Mouse (Mus musculus) erythroblast, embryonic 14.5 days (primary cell): ENCODE measurements around the gene Hes2. TPM values are rescaled to one million over a fixed set of nuclear protein-coding genes. Genes with fewer than 3 reads are reported as not detected.

Experiments
- H3K27me3 ChIP-seq: 2 replicates; pipeline ENCODE4 v1.6.1; 2012; ENCODE audit warnings: inconsistent platforms; ENCODE audit not compliant: control insufficient read depth
- H3K36me3 ChIP-seq: 2 replicates; pipeline ENCODE4 v1.6.1; 2012; ENCODE audit warnings: mild to moderate bottlenecking, inconsistent platforms; ENCODE audit not compliant: control insufficient read depth
- H3K4me1 ChIP-seq: 2 replicates; pipeline ENCODE4 v1.6.1; 2012; ENCODE audit warnings: inconsistent platforms; ENCODE audit not compliant: control insufficient read depth
- H3K4me3 ChIP-seq: replicated peaks from 2 replicates; pipeline ENCODE3; 2012; ENCODE audit warnings: moderate library complexity, mild to moderate bottlenecking, inconsistent platforms
- H3K9me3 ChIP-seq: 2 replicates; pipeline ENCODE4 v1.6.1; 2012; ENCODE audit warnings: low read length, inconsistent platforms, mixed read lengths; ENCODE audit not compliant: control insufficient read depth
- GATA1 ChIP-seq: IDR thresholded peaks from 2 replicates; pipeline ENCODE4 v1.6.1; 2012; ENCODE audit warnings: low read length, inconsistent platforms, mixed read lengths
- TAL1 ChIP-seq: IDR thresholded peaks from 3 replicates; pipeline ENCODE4 v1.6.1; 2012; ENCODE audit warnings: low read length, inconsistent platforms, mixed read lengths
- polyA plus RNA-seq: library from polyadenylated mRNA; stranded (reverse); fragments of >175 nt; gene quantifications from 2 replicates; pipeline ENCODE4 v1.2.3, GENCODE M21; 2012

Gene Hes2
- polyA plus RNA-seq, 1 experiment: not detected

DNA sequence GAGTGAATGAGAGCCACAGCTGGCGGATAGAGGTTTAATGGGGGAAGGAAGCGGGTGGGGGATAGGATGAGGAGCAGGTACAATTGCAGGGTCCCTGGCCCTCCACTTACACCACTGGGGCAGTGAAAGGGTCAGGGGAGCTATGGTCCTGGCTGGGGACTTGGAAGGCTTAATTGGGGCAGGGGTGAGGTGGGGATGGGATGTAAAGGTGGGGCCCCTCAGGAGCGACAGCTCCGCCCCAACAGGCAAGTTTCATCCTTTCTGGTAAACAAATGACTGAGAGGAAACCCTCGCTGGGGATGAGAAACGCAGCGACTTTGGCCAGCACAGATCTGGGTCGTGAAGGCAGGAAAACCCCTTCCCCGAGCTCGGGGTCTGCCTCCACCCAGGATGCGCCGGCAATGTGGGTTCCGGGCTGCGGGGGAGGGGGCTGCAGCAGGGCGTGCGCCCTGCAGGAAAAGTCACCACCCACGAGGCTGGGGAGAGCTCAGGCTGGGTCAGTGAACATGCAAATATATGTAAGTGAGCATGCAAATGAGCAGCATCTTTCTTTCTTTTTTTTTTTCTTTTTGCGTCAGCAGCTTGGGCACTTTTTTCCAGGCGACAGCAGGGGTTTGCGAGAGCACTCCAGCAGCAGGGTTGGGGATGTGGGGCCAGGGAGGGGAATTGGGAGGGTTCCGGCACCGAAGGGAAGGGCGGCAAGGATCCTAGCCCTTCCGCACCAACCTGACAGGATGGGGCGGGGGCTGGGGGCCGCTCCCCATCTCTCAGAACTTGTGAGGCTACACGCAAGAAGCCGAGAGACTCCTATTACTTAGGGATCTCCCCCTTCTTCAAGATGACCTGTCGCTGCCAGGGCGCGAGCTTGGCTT lies 38.1 kb upstream of the Hes2 start:
- no peak for TF ChIP-seq GATA1
- TF ChIP-seq TAL1: no peak
- no peak overlapping the region for H3K4me3 ChIP-seq
- H3K27me3 ChIP-seq: peaks cover 100% of the 10 kb centered on the region

DNA sequence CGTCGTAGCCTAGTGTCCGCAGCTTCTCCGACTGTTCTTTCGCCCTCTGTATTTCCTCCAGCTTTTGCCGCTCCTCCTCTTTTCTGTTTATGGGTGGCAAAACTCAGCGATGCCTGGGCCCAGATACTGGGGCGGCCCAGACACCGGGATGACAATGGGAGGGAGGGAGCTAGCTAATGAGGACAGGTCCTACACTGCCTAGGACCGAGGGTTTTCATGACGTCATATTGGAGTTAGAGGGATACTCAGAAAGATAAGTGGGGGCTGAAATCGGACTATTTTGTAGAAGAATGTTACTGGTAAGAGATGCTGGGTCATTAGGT lies 37.5 kb upstream of the Hes2 start:
- no peak overlapping the region for H3K4me3 ChIP-seq
- peaks cover 19% of the 10 kb centered on the region for H3K4me1 ChIP-seq
- no peaks in the 10 kb centered on the region for H3K36me3 ChIP-seq
- TF ChIP-seq TAL1 (no peak), GATA1 (no peak)
- peaks cover 10% of the 10 kb centered on the region; the same call in 1 of the 2 replicates for H3K9me3 ChIP-seq
- peaks cover 100% of the 10 kb centered on the region for H3K27me3 ChIP-seq

More for the DNA sequence above, 38.1 kb upstream of the Hes2 start:
- Histone ChIP-seq H3K36me3 (no peaks in the 10 kb centered on the region), H3K4me1 (peaks cover 25% of the 10 kb centered on the region), H3K9me3 (peaks cover 6% of the 10 kb centered on the region; the same call in 1 of the 2 replicates)

DNA sequence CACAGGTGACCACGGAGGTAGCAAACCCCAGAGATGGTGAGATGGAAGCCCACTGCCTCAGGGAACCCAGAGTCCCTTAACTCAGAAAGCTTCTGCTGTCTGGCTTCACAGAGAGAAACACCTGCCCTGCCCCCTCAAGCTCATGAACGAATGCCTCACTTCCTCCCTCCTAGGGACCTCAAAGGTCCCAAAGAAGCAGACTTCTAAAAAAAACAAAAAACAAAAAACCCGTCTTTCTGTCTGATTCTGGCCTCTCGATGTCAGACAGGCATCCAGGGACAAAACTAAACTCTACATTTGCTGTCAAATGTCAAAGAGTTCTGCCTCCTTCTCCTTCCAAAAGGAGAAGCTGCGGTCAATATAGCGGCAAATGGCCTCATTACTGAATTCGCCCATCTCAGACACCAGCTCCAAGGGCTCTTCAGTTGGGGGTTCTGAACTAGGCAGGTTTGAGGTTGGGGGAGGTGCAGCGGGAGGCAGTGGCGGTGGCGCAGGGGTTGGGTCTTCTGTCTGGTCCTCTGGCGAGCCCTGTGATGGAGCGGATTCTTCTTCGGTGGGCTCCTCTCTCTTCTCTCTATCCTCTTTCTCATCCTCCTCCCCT lies 34.2 kb upstream of the Hes2 start:
- Histone ChIP-seq H3K4me3 (no peak overlapping the region), H3K36me3 (no peaks in the 10 kb centered on the region), H3K4me1 (peaks cover 14% of the 10 kb centered on the region), H3K27me3 (peaks cover 100% of the 10 kb centered on the region), H3K9me3 (peaks cover 20% of the 10 kb centered on the region)
- no peak for TF ChIP-seq GATA1
- no peak for TF ChIP-seq TAL1

DNA sequence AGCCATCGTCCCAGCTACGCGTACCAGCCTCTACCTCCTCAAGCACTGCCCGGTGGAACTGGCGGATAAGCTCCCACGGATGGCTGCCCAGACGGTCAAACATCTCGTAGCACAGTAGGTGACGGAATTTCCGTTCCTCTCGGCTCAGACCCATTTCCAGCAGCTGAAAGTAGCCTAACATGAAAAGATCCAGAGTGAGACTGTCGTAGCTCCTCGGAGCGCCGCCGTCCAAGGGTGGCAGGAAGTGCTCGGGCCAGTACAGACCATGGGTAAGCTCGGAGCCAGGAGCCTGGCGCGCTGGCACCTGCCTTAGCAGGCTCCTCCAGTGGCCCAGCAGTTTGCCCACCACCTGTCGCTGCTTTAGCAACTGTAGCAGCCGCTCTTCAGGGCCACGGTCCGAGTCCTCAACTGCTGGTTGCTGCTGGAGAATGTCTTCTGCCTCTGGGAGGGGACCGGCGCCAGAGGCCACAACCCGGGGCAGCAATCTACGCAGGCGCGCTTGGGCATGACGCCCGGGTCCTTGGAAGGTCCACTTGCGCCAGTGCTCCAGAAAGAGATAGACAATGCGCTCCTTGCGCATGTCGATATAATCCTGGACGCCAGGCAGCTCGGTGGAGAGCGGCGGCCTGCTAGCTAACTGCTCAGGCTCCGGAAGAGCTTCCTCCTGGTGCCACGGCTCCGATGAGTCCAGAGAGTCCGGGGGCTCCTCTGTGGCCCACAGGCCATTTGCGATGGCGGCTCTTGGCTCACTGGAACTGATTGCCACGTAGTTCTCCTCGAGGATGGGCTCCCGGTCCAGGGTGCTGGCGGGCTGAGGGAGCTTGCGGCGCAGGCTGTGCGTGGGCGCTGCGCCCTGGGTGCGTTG lies 33.3 kb upstream of the Hes2 start:
- peaks cover 7% of the 10 kb centered on the region for H3K4me1 ChIP-seq
- H3K36me3 ChIP-seq: no peaks in the 10 kb centered on the region
- peaks cover 100% of the 10 kb centered on the region for H3K27me3 ChIP-seq
- H3K4me3 ChIP-seq: no peak overlapping the region
- TF ChIP-seq GATA1: no peak
- no peak for TF ChIP-seq TAL1
- H3K9me3 ChIP-seq: peaks cover 18% of the 10 kb centered on the region

DNA sequence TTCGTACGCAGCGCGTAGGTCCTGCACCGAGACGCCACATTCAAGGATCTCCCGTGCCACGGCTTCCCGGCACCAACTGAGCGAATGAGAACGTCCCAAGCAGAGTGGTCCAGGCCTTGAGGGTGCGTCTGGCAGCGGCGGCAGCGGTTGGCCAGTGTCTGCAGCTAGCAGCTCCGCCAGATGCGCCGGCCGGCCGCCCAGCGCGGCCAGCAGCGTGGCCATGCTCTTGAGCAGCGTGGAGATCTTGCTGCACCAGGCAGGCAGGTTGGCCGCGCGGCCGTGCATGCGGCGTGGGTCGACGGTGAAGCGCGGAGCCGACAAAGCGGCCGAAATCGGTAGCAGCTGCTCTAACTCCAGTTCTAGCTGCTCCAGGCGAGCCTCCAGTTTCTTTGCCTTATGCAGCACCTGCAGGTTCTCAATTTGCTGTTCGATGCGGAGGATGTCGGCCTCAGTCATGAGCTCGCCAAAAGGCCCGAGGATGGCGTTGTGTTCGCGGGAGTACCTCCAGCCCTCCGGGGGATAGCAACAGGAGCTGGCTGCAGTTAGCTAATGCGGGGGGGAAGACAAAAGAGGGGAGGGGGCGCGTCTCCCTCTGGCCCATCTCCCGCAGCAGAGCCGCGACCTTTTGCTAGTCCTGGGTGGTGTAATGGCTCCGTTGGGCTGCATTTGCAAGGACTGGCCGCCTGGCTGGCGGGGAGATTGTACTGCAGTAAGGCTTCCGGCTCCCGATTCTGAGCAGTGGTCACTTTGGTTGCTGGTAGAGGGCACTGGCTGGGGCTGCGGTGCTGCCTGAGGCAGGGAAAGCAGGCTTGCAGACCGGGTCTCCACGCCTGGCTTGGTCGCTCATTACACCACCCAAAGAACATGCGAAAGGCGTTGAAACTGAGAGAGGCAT lies 32.4 kb upstream of the Hes2 start:
- peaks cover 100% of the 10 kb centered on the region for H3K27me3 ChIP-seq
- TF ChIP-seq TAL1: no peak
- TF ChIP-seq GATA1: no peak
- peaks cover 22% of the 10 kb centered on the region for H3K9me3 ChIP-seq
- no peak overlapping the region for H3K4me3 ChIP-seq
- peaks cover 8% of the 10 kb centered on the region for H3K4me1 ChIP-seq
- H3K36me3 ChIP-seq: no peaks in the 10 kb centered on the region

DNA sequence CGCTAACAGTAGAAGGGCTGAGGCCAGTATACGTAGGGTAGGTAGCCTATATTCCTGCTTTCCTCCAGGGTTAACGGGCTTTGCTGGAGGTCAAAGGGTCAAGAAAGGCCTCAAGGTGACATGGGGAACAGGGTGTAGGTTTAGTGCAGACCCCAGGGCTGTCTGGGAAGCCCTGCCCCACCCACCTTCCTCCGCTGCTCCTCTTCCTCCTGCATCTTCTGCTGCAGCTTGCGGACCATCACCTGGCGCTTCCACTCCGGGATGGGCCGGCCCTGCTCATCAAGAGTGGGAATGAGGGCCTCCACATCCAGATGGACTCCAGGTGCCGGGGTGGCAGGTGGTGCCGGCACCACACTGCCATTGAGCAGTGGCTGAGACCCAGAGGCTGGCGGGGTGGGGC lies 30.8 kb upstream of the Hes2 start:
- H3K4me1 ChIP-seq: peaks cover 17% of the 10 kb centered on the region
- H3K36me3 ChIP-seq: no peaks in the 10 kb centered on the region
- H3K9me3 ChIP-seq: peaks cover 31% of the 10 kb centered on the region
- no peak for TF ChIP-seq GATA1
- TF ChIP-seq TAL1: no peak
- peaks cover 100% of the 10 kb centered on the region for H3K27me3 ChIP-seq
- H3K4me3 ChIP-seq: no peak overlapping the region

DNA sequence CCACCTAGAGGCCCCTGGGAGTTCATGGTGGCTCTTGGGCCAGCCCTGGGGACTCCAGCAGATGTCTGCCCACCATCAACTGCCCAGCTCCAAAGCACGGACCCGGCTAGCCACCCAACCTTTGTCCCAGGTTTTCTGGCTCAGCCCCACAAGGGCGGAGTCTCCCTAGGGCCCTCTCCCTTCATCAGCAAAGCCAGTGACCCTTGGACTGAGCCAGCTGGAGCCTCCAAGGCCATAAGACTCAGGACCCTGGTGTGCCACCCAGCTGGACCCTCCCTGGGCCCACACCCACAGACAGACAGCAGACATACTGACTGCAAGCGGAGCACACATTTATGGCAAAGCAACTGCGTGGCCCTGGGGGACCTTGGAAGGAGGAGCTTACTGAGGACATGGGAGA lies 29.9 kb upstream of the Hes2 start:
- TF ChIP-seq TAL1 (no peak), GATA1 (no peak)
- Histone ChIP-seq H3K36me3 (no peaks in the 10 kb centered on the region), H3K4me3 (no peak overlapping the region), H3K4me1 (peaks cover 17% of the 10 kb centered on the region), H3K27me3 (peaks cover 100% of the 10 kb centered on the region), H3K9me3 (peaks cover 31% of the 10 kb centered on the region)

DNA sequence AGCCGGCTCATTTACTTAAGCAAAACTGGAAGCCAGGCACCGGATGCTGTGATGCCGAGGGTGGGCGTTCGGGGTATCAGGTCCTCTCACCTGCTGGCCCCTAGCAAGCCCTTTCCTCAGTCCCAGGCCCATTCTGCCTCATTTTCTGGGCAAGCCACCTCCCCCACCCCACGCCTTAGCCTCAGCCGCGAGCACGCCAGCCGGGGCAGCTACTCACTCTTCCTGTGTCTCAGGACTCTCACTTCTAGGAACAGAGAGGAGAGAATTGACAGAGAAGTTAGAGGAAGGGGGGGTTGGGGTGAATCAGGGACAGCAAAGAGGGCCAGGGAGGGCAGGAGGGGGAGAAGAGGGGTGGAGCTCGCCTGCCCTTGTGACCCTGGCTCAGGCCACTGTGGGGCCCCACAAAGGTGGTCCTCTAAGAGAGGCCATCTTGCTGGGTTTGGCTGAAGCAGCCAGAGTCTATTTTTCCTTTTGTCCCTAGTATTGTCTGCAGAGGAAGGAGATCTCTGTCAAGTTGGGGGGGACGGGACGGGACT lies 29.2 kb upstream of the Hes2 start:
- H3K4me3 ChIP-seq: no peak overlapping the region
- peaks cover 100% of the 10 kb centered on the region for H3K27me3 ChIP-seq
- H3K4me1 ChIP-seq: peaks cover 18% of the 10 kb centered on the region
- H3K9me3 ChIP-seq: peaks cover 31% of the 10 kb centered on the region
- H3K36me3 ChIP-seq: no peaks in the 10 kb centered on the region
- TF ChIP-seq GATA1 (no peak), TAL1 (no peak)
